Mouse (Mus musculus) lung, postnatal 0 days (tissue): ENCODE data around the gene Fndc3b.
A peak's percentile ranks its signal among the peaks of the same experiment; 100 is the strongest.

Experiments
- CTCF ChIP-seq: IDR thresholded peaks from 2 replicates; pipeline ENCODE4 v1.5.1; 2016; ENCODE audit warnings: antibody characterized with exemption, mild to moderate bottlenecking
- EP300 ChIP-seq: IDR thresholded peaks from 2 replicates; pipeline ENCODE4 v1.6.1; 2016; ENCODE audit warnings: antibody characterized with exemption, mild to moderate bottlenecking, control low read depth

DNA sequence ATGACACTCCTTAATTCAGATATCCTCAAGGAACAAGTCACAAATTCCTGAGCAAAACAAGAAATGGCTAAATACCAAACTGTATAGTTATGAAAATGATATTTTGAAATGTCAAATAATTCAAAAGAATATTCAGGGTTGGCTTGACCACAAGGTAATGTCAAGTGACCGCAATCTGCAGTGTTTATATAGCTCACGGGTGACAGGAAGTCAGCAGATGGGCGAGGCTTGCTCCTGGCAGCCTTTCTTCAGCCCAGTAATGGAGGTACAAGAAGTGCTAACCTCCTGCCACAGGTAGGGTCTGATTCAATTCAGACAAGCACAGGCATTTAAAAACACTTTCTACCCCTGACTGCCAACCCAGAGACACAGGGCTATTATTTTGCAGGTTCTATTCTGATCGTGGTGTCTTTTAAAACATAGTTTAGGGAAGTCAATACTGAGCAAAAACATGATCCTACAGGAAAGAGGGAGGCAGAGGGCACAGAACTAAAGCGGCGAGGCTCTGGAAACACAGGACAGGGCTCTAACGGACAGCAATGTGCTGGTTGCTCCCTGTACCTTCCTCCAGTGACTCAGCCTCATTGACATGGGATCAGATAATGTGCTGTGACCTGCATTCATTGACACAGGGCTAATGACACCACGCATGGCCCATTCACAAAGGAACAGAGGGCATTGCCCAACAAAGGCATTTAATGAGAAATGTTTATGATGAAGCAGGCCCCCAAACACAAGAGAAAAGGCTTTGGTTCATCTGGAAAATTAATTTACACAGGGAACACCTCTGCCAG lies 256.5 kb downstream of the Fndc3b start:
- TF ChIP-seq CTCF: no peak
- peak; percentile 72 for TF ChIP-seq EP300
